Mouse (Mus musculus) mouse embryonic stem cell (cell line): ENCODE data around the gene Plvap.

Source experiments
- in situ Hi-C, 2 experiments: fragments of 300-500 bp; cut with MboI; formaldehyde crosslinking; loops; 1 replicate in 1 of 2; 3 replicates in 1 of 2; pipeline ENCODE4 v1.14.3; 2019 to 2020; ENCODE audit warnings: low sequenced_read_pairs in 2 of 2, low pct_unique_long_range_greater_than_20kb in 1 of 2, mixed read lengths in 1 of 2; ENCODE audit not compliant: unreplicated experiment in 1 of 2

Plvap gene

DNA sequence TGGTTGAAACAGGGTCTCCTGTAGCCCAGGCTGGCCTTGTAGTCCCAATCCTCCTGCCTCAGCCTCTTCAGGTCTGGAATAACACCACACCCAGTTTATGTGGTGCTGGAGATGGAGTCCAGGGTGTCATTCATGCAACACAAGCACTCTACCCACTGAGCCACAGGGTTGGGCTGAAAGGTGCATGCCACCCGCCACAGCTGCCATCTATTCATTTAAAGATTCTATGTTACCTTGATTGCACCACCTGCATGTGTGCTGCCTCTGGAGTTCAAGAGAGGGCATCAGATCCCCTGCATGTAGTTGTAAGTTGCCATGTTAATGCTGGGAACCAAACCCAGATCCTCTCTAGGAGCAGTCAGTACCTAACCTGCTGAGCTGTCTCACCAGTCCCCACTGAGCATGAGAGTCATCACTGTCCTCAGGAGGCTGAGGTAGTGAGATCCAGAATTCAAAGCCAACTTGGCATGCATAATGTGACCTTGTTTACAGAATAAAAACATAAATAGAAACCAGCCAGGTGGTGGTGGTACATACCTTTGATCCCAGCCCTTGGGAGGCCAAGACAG is 14.4 kb downstream of the Plvap start:
- in situ Hi-C loops = no loop called here

GRCm38 (mm10) chr8:71496481-71496880 is 15.1 kb downstream of the Plvap start:
- in situ Hi-C loops = no loop called here

- in situ Hi-C loops = no loop called here
Observed at GRCm38 (mm10) chr8:71495811-71496210, 15.7 kb downstream of the Plvap start.

DNA sequence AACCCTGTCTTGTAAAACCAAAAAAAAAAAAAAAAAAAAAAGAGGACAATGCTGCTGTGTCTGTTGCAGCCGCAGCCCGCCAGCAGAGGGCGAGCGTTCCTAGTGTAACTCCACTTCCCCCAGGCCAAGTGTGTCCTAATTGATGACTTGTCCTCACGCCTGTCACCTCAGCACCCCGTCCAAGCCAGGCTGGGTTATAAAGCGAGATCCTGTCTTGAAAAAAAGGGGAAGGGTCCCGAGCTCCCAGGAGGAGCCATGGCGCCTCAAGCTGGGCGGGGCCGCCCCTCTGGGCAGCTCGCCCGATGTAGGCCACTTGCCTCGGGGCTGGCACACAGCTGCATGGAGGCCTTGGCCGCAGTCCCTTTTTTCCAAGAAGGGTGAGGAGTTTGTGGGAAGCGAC is 16.5 kb downstream of the Plvap start:
- in situ Hi-C loops = no loop called here

DNA sequence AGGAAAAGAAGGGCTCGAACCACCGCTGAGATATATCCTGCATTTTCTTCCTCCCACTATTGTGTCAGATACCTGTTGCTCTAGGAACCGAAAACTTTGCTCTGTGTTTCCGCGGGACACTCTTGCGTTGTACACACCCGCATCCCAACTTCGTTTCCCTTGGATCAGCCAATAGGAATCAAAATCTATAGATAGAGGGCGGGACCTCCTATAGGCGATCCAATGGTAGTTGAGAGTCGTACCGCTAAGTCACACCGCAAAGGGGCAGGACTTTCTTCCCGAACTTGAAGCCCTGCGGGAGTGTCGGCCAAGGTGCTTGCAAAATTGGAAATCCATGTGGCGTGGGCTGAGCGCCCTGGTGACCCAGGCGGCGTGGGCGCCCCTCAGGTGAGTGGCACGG is 23.1 kb downstream of the Plvap start:
- in situ Hi-C loops = no loop called here

- in situ Hi-C loops = no loop called here
Observed at GRCm38 (mm10) chr8:71487691-71488445, 23.7 kb downstream of the Plvap start, which contains the start of gene Gtpbp3. TSS of gene Gtpbp3 (plus strand) at chr8:71488103.

DNA sequence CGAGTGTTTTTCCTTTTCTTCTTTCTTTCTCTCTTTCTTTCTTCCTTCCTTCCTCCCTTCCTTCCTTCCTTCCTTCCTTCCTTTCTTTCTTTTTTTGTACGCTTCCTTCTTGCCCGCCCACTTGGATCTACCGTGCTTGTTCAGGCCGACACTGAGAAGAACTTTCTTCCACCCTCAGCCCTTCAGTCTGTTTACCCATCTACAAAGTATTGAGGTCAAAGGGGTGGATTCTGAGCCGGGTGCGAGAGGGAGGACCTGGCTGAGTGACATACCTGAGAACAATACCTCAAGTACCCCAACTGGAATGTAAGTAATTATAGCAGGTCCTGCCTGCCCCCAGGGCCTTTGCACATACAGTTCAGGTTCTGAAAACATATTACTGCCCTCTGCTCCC is 25.4 kb downstream of the Plvap start:
- in situ Hi-C loops = no loop called here

DNA sequence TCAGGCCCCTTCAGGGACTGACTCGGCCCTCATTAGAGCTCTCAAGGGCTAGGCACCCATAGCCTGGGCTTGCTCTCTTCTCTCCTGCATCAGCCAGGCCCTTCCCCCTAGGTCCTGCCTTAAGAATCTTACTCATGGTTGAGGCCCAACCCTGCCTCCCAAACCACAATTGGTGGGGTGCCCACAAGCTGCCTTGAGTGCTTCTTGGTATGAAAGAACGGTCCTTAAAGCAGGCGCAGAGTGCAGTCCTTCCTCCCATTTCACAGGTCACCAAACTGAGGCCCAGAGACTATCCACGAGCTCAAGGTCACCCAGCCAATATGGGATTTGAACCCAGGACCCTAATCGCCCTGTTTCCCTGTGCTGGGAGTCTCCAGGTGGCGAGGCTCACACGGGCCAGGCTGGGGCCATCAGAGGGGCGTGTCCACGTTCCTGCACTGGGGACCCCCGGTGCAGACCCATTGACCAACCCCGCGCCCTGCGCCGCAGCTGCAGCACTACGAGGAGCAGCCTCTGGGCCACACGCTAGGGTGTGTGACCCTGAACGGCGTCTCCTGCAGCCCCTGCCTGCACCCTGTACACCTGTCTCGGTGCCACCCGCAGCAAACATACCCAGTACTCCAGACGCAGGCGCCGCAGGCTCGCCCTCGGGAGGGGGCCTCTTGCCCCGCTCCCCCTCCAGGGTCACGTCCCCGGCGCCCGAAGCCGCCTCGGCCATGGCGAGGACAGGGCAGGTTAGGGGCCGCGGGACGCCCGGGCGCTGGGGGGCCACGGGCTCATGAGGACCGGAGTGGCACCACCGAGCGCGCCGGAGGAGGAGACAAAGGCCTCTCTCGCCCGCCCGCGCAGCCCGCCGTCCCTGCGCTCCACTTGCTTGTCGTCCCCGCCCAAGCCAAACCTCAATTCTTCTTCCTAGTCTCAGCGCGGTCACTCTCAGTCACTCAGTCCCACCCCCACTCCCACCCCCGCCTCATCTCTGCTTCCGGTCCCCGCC is 26.1 kb downstream of the Plvap start, which contains the start of gene Ano8:
Gene Ano8 (minus strand): TSS at position 822 of the 994 bp plus-strand sequence.
- in situ Hi-C loops = no loop called here

DNA sequence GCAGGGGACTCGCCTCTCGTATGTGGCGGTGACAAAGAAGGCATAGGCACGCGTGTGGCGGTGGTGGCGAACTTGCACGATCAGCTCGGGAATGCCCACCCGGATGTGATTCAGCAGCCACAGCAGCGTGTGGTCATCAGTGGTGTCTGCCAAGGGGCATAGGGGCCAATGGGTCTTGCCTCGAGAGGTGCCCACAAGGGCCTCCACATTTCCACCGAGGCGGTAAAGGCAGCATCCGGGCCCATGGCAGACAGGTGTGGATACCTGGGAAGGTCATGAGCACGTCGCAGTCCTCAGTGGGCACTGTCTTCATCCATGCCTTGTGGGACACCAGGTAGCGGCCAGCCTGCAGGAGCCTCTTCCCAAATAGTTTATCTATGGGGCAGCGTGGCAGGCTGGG is 26.8 kb downstream of the Plvap start:
- in situ Hi-C loops = no loop called here

DNA sequence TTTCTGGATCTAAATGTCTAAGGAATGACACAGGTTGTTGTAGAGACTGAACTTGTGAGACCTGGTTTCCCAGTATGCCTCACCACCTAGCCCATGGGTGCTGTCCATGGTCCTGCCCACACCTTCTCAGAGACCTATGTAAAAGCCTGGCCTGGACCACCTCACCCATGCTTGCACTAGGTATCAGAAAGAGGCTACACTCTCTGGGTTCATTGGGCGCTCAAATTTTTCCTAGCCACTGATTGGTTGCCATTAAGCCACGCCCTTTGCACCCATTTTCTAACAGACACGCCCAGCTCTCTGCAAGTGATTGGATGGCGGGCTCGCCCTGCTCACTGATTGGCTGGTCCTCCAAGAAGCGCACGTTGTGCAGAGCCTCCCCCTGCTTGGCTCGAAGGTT is 27.6 kb downstream of the Plvap start:
- in situ Hi-C loops = no loop called here

DNA sequence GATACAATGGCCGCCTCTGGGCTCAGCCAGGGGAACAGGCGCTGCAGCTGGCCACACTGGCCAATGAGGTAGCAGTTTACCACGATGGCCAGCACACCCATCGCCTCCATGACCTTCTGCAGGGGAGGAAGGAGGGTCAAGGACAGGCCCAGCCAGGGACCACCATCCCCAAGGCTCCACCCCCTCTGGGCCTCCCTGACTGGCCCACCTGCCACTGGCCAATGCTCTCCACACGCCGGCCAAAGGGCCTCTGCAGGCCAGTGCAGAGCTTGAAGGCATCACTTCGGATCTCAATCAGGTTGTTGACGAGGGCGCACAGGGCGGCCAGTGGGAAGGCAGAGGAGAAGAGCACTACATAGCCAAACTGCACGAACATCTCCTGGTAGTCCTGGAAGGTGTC is 32.6 kb downstream of the Plvap start:
- in situ Hi-C loops = no loop called here

GRCm38 (mm10) chr8:71477196-71477845 is 34.2 kb downstream of the Plvap start:
- in situ Hi-C loops = no loop called here

- in situ Hi-C loops = no loop called here
Observed at GRCm38 (mm10) chr8:71476099-71476940, 35.2 kb downstream of the Plvap start.

- in situ Hi-C loops = no loop called here
Observed at GRCm38 (mm10) chr8:71475702-71476075, 35.9 kb downstream of the Plvap start.

DNA sequence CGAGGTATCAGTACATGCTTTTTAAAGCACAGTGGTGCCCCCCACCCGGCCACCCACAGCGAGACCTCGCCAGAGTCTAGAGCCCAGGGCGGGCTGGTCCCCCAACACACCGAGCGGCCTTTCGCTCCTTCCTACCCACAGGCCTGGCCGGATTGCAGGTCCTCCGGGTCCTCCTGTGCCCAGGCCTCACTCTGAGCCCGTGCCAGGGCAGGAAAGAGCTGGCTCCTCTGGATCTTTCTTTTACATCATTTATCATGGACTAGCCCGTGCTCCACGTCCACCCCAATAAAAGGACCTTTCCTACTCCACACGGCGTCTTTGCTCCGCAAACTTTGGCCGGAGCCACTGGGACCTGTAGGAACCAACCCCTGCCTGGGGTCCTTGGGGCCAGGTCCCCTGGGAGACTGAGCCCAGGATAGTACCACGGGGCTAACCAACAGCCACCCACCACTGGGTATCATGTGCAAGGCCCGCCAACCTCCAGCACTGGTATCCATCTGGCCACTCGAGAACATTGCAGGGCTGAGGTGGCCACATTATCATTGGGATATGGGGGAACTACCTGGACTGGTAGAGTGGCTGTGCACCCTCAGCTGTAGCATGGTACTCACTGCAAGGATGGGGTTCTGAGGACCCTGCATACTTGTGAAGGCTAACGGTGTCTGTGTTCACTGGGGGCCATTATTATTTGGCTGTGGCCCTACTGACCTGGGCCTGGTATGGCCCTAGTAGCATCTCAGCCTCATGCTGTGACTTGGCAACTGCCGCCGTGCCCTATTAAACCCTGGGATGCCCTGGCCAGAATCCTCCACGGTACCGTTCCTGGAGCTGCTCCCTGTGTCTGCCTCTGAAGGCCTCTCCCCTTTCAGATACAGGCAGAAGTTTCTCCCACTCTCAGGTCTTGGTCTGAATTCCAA is 36.5 kb downstream of the Plvap start:
- in situ Hi-C loops = no loop called here

DNA sequence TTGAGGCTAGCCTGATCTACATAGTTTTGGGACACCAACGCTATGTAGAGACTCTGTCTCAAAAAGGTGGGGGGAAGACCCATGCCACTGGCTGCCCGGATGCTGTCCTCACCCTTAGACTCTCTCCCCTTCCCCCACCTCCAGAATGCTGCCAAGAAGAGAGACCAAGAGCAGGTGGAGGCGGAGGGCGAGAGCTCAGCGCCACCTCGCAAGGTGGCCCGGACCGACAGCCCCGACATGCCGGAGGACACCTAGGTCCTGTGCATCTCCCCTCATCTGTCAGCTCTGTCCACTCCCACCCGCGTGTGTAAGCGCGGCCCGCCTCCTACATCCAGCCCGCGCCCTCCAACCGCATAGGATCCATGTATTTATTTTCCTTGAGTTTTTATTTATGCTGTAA is 37.2 kb downstream of the Plvap start:
- in situ Hi-C loops = no loop called here
